Mouse (Mus musculus) R1 (cell line): ENCODE measurements around the gene Gns.

ENCODE experiments used
- DNase-seq: peaks from one replicate; pipeline ENCODE4 v3.0.0-alpha.2; 2018; ENCODE audit warnings: low read depth, low spot score

Gene Gns

DNA sequence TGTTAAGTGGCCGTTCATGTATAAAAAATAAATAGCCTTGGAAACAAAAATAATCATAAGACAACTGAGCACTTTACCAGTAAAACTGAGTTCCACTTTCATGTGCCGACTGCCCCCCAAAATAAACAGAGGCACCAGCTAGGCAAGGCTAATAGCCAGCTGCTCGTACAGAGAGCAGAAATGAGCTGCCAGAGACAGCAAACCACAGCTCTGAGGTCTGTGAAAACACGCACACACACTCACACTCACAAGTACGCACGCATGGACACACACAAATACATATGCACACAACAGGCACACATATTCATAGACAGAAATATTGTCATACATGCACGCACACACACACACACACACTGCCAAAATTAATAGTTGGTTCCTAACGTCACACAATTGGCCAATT, 64.7 kb downstream of the Gns start:
- DNase-seq = no peak

DNA sequence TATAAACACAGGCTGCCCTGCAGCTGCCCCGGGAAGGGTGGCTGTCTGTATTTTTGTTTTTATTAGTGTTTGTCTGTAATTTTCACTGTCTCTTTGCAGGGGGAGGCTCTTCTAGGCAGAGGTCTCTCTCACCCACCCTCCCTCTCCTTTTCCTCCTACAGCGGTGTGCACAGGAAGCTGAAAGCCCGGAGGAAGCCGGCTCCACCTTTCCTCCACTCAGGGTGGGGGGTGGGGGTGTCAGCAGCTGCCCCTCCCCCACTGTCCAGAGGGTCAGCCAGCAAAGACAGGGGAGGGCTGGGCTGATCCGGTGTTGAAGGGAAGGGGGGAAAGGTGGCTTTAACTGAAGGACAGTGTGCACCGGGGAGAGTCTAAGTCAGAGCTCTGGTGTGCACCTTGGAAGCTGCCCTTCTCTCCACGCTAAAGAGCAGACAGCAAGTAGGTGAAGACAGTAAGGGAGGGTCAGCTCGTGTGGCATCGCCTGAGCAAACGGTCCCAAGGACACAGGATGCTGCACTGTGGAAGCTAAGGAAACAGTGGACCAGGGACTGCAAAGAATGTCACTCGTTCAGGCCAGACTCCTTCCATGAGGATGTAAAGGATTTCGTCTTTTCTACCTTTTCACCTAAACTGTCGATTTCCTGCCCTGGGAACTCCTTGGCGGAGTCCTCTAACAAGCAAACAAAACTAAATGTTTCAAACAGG, 65.2 kb downstream of the Gns start:
- DNase-seq = no peak

DNA sequence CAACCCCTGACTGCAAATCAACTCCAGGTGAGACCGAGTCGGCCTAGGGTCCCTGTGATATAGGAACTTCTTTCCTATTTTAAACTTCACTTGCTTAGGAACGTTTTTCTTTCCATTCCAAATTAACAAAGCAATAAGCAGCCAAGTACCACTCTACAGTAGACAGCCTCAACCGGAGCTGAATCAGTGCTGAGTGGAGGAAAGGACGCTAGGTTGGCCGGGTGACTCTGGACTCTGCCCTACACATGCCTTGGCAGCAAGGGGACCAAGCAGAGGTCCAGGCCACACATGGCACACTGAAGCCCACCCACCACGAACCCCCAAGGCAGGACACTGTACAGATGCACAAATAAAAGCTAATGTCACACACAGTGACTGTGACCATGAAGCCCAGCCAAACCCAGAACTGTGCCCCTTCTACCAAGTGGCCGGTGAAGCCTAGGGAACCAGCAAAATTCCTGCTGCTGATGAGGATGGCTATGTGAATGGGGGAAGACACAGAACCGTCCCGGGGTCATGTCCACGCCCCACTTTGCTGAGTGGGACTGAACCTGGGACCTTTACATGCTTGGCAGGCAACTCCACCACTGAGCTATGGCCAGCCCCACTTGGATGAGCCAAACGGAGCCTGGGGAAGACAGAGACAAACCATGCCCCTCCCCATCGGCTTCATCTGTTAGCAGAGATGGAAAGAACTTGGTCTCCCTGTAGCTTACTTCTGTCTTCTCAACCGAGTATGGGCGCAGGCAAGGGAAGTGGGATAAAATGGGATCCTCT, 66.1 kb downstream of the Gns start:
- no peak for DNase-seq

DNA sequence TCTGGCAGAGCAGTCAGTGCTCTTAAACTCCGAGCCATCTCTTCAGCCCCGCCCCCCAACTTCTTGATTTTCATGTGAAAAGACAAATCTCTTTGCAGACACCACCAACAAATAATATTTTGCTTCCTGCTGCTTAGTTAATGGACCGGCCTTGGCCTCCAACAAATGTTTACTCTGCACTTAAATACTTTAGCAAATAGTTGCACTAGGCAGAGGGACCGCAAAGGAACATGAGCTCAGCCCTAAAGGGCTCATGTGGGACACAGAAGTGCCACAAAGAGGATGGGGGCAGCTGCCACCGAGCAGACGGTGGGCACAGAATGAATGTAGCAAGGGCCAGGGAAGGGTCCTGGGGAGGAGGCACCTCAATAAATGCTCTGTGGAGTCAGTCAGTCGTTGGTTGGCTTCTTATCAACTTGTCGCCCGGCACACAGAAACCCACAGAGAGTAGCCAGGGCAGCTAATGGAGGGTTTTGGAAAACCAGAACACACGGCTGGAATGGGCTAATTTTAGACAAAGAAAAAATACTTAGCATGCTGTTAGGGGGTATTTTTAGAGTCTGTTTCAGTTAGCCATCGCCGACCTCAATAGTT, 67.2 kb downstream of the Gns start:
- DNase-seq = no peak

DNA sequence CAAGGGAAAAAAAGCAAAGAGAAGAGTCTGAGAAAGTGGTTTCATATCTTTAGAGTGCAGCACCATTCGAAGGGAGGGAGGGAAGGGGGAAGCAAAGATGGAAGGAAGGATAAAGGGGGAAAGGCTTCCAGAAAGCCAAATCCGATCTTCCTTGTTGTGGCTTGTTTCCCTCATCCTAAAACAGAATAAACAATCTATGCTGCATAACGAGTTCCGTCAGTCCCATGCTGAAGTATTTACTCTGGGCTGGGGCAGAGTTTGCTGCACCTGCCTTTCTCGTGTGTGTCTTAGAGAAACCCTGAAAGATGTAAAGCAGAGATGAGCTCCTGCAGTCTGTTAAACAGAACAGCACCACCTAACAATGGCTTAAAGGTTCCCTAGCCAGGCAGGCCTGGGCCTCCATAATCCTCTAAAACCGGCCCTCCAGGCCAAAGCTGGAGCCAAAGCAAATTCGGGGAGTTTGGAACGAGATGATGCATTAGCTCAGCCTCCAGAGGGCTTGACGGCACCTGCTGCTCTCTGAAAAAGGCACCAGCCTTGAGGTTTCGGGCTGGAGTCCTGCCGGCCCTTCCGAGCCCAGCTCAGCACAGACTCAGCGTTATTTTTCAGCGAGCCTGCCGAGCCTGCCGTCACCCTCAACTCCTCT, 67.9 kb downstream of the Gns start:
- no peak for DNase-seq

DNA sequence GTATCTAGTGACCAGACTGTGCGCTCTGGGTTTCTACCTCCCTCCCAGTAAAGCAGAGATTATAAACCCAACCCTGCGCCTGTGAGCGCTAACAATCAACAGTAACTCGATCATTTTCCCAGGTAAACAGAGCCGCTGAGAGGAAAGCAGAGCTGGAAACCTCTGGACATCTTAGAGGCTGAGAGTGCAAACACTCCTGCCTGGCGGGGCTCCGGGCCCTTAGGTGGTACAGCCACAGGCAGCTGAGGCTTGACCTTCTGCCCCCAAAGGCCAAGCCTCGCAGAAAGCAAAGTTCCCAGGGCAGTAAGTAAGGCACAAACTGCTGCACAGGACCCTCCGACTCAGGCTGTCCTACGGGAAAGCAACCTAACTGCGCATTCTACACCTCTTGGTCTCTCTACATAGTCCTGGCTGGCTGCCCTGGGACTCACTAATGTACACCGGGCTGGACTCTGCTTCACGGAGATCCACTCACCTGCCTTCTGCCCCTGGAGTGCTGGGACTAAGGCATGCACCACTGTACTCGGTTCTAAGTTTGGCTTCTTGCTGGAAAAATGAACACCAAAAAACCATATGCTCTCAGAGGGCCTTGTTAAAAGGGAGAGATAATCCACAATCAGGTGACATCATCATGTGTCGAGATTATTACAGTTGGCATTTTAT, 69.7 kb downstream of the Gns start:
- no peak for DNase-seq

DNA sequence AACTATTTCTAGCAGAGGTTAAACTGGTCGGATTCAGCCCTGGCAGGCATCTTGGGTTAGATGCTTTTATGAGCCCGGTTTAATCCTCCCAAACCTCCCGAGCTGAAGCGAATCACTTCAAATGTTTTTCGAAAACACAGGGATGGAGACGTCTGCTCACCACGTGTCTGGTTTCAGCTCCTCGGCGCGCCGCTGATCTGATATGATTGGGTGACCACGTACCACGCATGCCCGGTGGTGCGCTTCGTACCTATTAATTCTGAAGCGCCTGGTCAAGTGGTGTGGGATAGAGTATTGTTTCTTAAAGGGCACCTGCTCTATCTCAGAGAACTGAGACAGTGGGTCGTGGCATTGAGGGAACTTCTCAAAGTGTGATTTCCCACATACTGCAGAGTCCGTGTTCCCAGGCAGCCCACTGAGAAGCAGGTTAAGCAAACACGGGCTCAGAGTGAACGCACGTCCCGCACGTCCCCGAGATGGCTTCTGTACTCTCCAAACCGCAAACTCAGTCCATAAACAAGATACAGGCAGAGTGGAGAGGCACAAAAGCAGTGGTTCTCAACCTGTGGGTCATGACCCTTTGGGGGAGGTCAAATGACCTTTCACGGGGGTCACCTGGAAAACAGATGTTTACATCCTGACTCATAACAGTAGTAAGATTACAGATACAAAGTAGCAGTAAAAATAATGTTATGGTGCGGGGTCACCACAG, 70.8 kb downstream of the Gns start:
- DNase-seq = peak; percentile 44

DNA sequence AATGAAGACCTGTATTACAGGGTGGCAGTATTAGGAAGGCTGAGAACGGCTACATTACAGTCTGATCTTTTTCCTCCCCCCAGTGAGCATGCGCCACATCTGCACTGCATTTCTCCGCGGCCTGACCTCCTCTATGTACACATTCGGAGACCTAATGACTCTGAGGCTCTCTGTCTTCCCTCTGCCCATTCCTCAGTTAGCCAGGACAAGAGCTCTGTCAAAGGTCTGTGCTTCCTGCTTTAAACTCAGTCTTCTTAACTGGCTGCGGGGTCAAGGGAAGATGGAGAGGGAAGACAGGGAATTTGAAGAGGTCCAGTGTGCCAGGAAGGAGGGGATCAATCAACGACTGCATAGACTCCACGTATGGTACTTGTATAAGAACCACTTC, 71.4 kb downstream of the Gns start:
- DNase-seq = no peak

DNA sequence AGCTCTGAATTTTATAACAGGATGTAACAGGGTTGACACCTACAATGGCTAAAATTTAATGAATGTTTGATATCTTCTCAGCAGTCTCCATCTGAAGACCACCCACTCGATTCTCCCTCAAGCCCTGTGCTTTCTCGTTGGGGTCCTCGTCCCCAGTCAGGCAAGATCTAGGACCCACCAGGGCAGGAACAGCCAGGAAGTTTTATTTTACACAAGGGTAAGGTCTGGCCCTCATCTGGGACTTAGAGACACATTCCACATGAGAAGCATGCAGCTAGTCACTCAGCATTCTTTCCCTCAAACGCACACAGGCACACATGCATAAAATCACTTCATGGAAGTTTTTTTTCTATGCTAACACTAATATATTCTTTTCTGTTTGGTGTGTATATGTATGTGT, 71.8 kb downstream of the Gns start:
- DNase-seq = no peak

DNA sequence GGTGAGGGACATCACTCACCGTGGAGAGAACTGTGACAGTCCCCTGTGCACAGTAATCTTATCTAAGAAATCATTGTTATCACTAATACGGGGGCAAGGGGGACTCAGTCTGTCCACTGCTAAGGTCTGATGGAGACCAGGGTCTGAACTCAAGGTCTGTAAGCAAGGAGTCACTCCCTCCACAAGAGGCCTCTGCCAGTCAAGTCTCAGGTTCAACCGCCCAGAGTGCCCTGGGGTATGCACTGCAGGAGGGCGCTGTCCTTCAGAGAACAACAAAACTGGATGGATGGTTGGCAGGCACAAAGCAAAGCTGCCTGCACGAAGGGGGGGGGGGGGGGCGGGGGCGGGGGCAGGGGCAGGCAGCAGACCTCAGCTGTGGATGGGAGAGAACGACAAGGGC, 73.2 kb downstream of the Gns start:
- DNase-seq = no peak

DNA sequence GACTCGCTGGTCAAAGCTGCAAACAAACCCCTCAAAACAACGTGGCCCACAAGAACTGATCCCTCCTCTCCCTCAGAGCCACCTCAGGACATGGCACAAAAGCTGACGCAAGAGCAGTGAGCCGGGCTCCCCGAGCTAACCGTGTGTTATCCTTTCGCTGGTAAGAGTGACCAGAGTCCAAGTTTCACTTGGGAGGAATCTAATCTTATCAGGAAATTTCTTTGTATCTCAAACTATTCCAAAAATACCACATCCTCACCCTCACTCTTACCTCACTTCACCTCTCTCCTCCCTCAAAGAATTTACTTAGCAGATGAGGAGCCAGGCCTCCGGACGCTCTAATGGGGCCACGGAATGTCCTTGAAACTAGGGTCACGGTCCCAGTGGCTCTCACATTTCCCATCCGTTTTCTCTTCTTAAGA, 74.4 kb downstream of the Gns start:
- no peak for DNase-seq

DNA sequence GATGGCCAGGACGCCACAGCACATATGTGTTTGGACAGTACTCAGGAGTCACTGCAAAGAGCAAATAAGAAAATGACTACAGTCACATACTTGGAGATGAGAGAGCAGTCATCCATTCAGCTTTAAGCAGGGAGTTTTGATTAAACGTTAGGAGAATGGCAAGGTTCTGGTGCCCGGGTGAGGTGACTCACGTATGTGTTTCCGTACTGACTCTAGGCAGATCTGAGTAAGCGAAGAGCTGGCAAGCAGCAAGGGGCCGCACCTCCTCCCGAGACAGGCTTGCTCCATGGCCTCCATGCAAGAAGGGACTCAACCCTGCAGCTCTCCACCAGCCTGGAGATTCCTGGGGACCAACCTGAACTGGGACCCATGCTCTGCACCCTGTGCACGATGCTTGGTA, 78.9 kb downstream of the Gns start:
- DNase-seq = no peak

DNA sequence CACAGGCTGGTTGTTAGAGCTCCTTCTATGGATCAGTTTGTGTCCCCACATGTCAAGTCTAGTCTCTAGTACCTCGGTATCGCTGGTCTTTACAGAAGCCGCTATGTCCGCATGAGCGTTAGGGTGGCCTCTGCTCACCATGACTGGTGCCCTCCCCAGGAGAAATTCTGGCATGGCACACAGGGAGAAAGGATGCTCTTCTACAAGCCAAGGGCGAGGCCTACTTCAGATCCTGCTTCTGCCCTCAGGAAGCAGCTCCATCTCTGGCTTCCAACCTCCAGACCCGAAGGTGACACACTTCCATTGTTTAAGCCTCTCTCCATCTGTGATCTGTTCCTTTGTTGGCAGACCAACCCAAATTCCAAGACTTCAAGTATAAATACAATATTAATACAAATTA, 79.3 kb downstream of the Gns start:
- no peak for DNase-seq

DNA sequence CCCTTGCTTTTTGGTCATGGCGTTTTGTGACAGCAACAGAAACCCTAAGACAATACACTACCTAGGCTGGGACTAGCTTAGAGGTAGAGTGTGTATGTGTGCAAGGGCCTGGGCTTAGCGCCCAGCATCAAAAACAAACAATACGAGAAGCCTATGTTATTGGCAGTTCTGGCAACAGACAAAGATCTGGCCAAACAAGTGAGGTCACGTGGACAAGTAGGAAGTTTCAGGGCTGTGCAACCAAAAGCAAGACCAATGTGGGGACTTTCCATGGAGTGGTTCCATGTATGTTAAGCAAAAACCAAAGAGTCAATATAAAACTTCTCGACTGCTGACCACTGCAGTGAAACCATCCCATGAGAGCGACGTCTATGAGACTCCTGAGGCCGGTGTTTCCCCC, 80.9 kb downstream of the Gns start:
- no peak for DNase-seq
